Mouse (Mus musculus): ENCODE measurements around the gene Cuzd1. TPM values are rescaled to one million over a fixed set of nuclear protein-coding genes. Genes with fewer than 3 reads are reported as not detected.

Gene Cuzd1
- polyA plus RNA-seq (2014; fragmentation: Illumina TruSeq; extraction: RNeasy Lipid Tissue Mini Kit (QIAGEN cat#74804); ENCODE audit: low read depth, low replicate concordance) = 0.76 TPM

GRCm38 (mm10) chr7:131322192-131322591 is at the start of gene Cuzd1:
Cuzd1 (minus strand) TSS chr7:131322292.

GRCm38 (mm10) chr7:131370648-131371469 is 48.8 kb upstream of the Cuzd1 start, which contains the start of gene Pstk:
Pstk (plus strand) TSS chr7:131371141.

GRCm38 (mm10) chr7:131362615-131363300 is 40.7 kb upstream of the Cuzd1 start, which contains the start of gene 2310057M21Rik:
2310057M21Rik (minus strand) TSS chr7:131362759.

GRCm38 (mm10) chr7:131333564-131333963 is 11.5 kb upstream of the Cuzd1 start, which contains the start of gene Fam24a:
Fam24a (plus strand) TSS chr7:131333864.

GRCm38 (mm10) chr7:131329416-131329815 is 7.3 kb upstream of the Cuzd1 start, which contains the start of gene Fam24b:
Fam24b (minus strand) TSS chr7:131329516.

Other genes with a start within 250 kb of the Cuzd1 start
- gene 4933402N03Rik, start 176.0 kb downstream of the Cuzd1 start, polyA plus RNA-seq (2014; fragmentation: Illumina TruSeq; extraction: RNeasy Lipid Tissue Mini Kit (QIAGEN cat#74804); ENCODE audit: low read depth, low replicate concordance) = not detected
- not detected for gene 5430419D17Rik, start 147.9 kb downstream of the Cuzd1 start, polyA plus RNA-seq (2014; fragmentation: Illumina TruSeq; extraction: RNeasy Lipid Tissue Mini Kit (QIAGEN cat#74804); ENCODE audit: low read depth, low replicate concordance)
- gene Fam24b, start 7.2 kb upstream of the Cuzd1 start, polyA plus RNA-seq (2014; fragmentation: Illumina TruSeq; extraction: RNeasy Lipid Tissue Mini Kit (QIAGEN cat#74804); ENCODE audit: low read depth, low replicate concordance) = not detected
- gene Fam24a, start 11.6 kb upstream of the Cuzd1 start, polyA plus RNA-seq (2014; fragmentation: Illumina TruSeq; extraction: RNeasy Lipid Tissue Mini Kit (QIAGEN cat#74804); ENCODE audit: low read depth, low replicate concordance) = not detected
- gene 2310057M21Rik, start 40.5 kb upstream of the Cuzd1 start, polyA plus RNA-seq (2014; fragmentation: Illumina TruSeq; extraction: RNeasy Lipid Tissue Mini Kit (QIAGEN cat#74804); ENCODE audit: low read depth, low replicate concordance) = 5.8 TPM
- 29.1 TPM for gene Pstk, start 48.8 kb upstream of the Cuzd1 start, polyA plus RNA-seq (2014; fragmentation: Illumina TruSeq; extraction: RNeasy Lipid Tissue Mini Kit (QIAGEN cat#74804); ENCODE audit: low read depth, low replicate concordance)
- gene Ikzf5, start 88.2 kb upstream of the Cuzd1 start, polyA plus RNA-seq (2014; fragmentation: Illumina TruSeq; extraction: RNeasy Lipid Tissue Mini Kit (QIAGEN cat#74804); ENCODE audit: low read depth, low replicate concordance) = 36.4 TPM
- gene Acadsb, start 88.3 kb upstream of the Cuzd1 start, polyA plus RNA-seq (2014; fragmentation: Illumina TruSeq; extraction: RNeasy Lipid Tissue Mini Kit (QIAGEN cat#74804); ENCODE audit: low read depth, low replicate concordance) = 1,712 TPM
- not detected for gene Hmx3, start 220.6 kb upstream of the Cuzd1 start, polyA plus RNA-seq (2014; fragmentation: Illumina TruSeq; extraction: RNeasy Lipid Tissue Mini Kit (QIAGEN cat#74804); ENCODE audit: low read depth, low replicate concordance)
- not detected for gene Hmx2, start 226.5 kb upstream of the Cuzd1 start, polyA plus RNA-seq (2014; fragmentation: Illumina TruSeq; extraction: RNeasy Lipid Tissue Mini Kit (QIAGEN cat#74804); ENCODE audit: low read depth, low replicate concordance)
- 33.0 TPM for gene Bub3, start 237.9 kb upstream of the Cuzd1 start, polyA plus RNA-seq (2014; fragmentation: Illumina TruSeq; extraction: RNeasy Lipid Tissue Mini Kit (QIAGEN cat#74804); ENCODE audit: low read depth, low replicate concordance)

All from adrenal gland, adult 10 weeks (tissue).